Mouse (Mus musculus): ENCODE results near the gene Lrp5. TPM values are rescaled to one million over a fixed set of nuclear protein-coding genes. Genes with fewer than 3 reads are reported as not detected.
"Not testable (repeated sequence)": the region's sequence is repeated elsewhere in the genome, so short reads cannot be mapped to it uniquely, and the experiment has no call there.

Gene Lrp5
- polyA plus RNA-seq, 1 experiment = 33.8 TPM

DNA sequence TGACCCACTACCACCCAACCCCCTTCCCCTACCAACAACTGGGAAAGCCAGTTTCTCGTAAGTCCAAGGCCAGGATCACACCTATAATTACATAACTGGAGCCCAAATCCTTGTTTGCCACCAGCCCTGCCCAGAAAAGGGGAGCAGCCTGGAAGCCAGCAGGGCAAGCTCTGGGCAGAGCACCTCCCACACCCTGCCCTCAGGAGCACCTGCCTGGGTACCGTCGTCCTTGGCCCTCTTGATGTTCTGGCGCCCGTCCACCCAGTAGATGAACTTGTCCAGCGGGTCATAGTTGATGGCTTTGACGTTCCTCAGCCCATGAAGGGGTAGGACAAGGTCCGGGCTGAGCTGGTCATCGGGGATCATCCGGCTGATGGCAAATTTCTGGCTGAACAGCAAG lies 76.5 kb downstream of the Lrp5 start:
- H3K79me3 ChIP-seq (ENCODE audit: low read depth) = peaks cover 2% of the 10 kb centered on the region
- no peak overlapping the region for H3K4me3 ChIP-seq (ENCODE audit: insufficient read depth, poor library complexity, severe bottlenecking)
- no peak overlapping the region for H3ac ChIP-seq (ENCODE audit: control insufficient read depth, insufficient read length, low read depth)
- peaks cover 26% of the 10 kb centered on the region for H3K36me3 ChIP-seq (ENCODE audit: control insufficient read depth, insufficient read depth)
- no peaks in the 10 kb centered on the region for H3K27me3 ChIP-seq (ENCODE audit: control insufficient read depth, insufficient read depth, insufficient read length)
- H3K79me2 ChIP-seq (ENCODE audit: control insufficient read depth, insufficient read depth) = no peaks in the 10 kb centered on the region
- no peak for TF ChIP-seq CTCF (IDR thresholded peaks at IDR 0.05; ENCODE audit: control insufficient read depth, insufficient read depth, insufficient read length)
- no peak for TF ChIP-seq CEBPB (IDR thresholded peaks at IDR 0.05; ENCODE audit: low read depth)
- no peak for TF ChIP-seq MYOG (IDR thresholded peaks at IDR 0.05; ENCODE audit: control insufficient read depth, extremely low read depth, insufficient read length)
- no peak for TF ChIP-seq MYOD1 (IDR thresholded peaks at IDR 0.05; ENCODE audit: control insufficient read depth, insufficient read length, low read depth)
- TF ChIP-seq MAX (IDR thresholded peaks at IDR 0.05) = no peak
- no peak for TF ChIP-seq FOSL1 (IDR thresholded peaks at IDR 0.05; ENCODE audit: insufficient read depth, low read length, poor library complexity, severe bottlenecking)
- no peak for TF ChIP-seq USF1 (IDR thresholded peaks at IDR 0.05; ENCODE audit: low read depth)

DNA sequence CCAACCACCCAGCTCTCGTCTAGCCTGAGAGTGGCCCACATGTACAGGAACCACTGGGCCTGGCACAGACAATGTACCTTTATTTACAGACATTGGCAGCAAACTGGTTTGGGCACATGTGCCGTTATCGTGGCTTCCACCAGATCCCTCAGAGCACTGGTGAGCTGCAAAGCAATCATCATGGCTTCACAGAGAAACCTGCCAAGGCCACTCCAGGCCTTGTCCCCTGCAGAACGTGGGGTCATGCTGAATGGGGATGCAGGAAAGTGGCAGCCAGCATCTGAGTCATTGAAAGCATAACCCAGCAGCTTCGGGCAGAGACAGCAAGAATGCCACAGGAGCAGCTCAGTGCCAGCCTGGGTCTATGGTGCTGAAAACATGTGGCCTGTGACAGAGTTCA lies 92.0 kb downstream of the Lrp5 start:
- TF ChIP-seq USF1 (IDR thresholded peaks at IDR 0.05; ENCODE audit: low read depth) = no peak
- TF ChIP-seq MYOG (IDR thresholded peaks at IDR 0.05; ENCODE audit: control insufficient read depth, extremely low read depth, insufficient read length) = no peak
- TF ChIP-seq MAX (IDR thresholded peaks at IDR 0.05) = no peak
- TF ChIP-seq CEBPB (IDR thresholded peaks at IDR 0.05; ENCODE audit: low read depth) = no peak
- TF ChIP-seq CTCF (IDR thresholded peaks at IDR 0.05; ENCODE audit: control insufficient read depth, insufficient read depth, insufficient read length) = no peak
- no peak for TF ChIP-seq MYOD1 (IDR thresholded peaks at IDR 0.05; ENCODE audit: control insufficient read depth, insufficient read length, low read depth)
- no peak for TF ChIP-seq FOSL1 (IDR thresholded peaks at IDR 0.05; ENCODE audit: insufficient read depth, low read length, poor library complexity, severe bottlenecking)
- no peak overlapping the region for H3ac ChIP-seq (ENCODE audit: control insufficient read depth, insufficient read length, low read depth)
- no peaks in the 10 kb centered on the region for H3K27me3 ChIP-seq (ENCODE audit: control insufficient read depth, insufficient read depth, insufficient read length)
- no peaks in the 10 kb centered on the region for H3K79me2 ChIP-seq (ENCODE audit: control insufficient read depth, insufficient read depth)
- H3K79me3 ChIP-seq (ENCODE audit: low read depth) = no peaks in the 10 kb centered on the region
- H3K4me3 ChIP-seq (ENCODE audit: insufficient read depth, poor library complexity, severe bottlenecking) = no peak overlapping the region
- H3K36me3 ChIP-seq (ENCODE audit: control insufficient read depth, insufficient read depth) = peaks cover 42% of the 10 kb centered on the region

DNA sequence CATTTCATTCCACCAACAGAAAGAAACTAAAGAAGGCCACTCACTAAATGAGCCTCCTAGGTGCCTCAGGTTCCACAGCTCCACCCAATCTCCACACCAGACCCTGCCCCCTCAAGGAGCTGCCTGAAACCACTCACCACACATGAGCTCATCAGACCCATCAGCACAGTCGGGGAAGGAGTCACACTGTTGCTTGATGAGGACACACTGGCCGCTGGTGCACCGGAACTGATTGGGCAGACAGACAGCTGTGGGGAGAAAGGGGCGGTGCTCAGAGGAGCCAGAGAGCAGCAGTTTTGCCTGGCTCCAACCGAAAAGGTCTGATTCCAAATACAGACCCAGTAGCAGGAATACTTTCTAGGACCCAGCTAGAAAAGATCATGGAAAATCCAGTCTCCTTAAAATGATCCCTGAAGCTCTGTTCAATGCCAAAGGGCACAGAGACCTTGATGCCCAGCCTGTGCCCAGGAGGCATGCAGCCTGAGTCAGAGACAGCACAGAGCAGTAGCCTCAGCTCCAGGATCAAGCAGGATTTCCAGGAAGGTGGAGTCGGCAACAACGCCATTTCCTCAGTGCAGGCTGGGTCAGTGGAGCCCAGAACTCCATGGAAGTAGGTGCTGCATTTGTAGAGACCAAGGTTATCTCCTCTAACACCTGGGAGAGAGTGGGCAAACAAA lies 92.8 kb downstream of the Lrp5 start:
- H3K36me3 ChIP-seq (ENCODE audit: control insufficient read depth, insufficient read depth) = peaks cover 34% of the 10 kb centered on the region

DNA sequence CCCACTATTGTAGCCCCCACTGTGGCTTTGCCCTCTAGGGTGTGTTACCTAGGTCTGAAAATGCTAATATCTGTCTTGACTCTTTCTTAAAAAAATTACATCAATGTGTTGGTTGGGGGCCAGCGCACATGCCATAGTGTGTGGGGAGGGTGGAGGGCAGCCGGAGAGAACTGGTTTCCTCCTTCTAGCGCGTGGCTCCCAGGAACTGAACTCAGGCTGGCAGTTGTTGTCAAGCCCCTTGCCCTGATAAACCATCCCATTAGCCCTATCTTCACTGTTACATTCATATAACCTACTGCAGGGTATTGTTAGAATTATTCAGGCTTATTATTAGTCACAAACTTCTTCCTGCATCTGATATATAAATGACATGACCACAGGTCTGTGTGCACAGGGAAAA lies 96.4 kb downstream of the Lrp5 start:
- Histone ChIP-seq H3K36me3 (ENCODE audit: control insufficient read depth, insufficient read depth) (peaks cover 33% of the 10 kb centered on the region), H3ac (ENCODE audit: control insufficient read depth, insufficient read length, low read depth) (no peak overlapping the region), H3K79me3 (ENCODE audit: low read depth) (no peaks in the 10 kb centered on the region), H3K4me3 (ENCODE audit: insufficient read depth, poor library complexity, severe bottlenecking) (no peak overlapping the region), H3K79me2 (ENCODE audit: control insufficient read depth, insufficient read depth) (no peaks in the 10 kb centered on the region), H3K27me3 (ENCODE audit: control insufficient read depth, insufficient read depth, insufficient read length) (no peaks in the 10 kb centered on the region)
- TF ChIP-seq FOSL1 (IDR thresholded peaks at IDR 0.05; ENCODE audit: insufficient read depth, low read length, poor library complexity, severe bottlenecking) = no peak
- no peak for TF ChIP-seq CTCF (IDR thresholded peaks at IDR 0.05; ENCODE audit: control insufficient read depth, insufficient read depth, insufficient read length)
- TF ChIP-seq USF1 (IDR thresholded peaks at IDR 0.05; ENCODE audit: low read depth) = no peak
- TF ChIP-seq MYOD1 (IDR thresholded peaks at IDR 0.05; ENCODE audit: control insufficient read depth, insufficient read length, low read depth) = no peak
- TF ChIP-seq MYOG (IDR thresholded peaks at IDR 0.05; ENCODE audit: control insufficient read depth, extremely low read depth, insufficient read length) = no peak
- TF ChIP-seq MAX (IDR thresholded peaks at IDR 0.05) = no peak
- no peak for TF ChIP-seq CEBPB (IDR thresholded peaks at IDR 0.05; ENCODE audit: low read depth)

More for the DNA sequence above, 92.8 kb downstream of the Lrp5 start:
- Histone ChIP-seq H3K4me3 (ENCODE audit: insufficient read depth, poor library complexity, severe bottlenecking) (no peak overlapping the region), H3K27me3 (ENCODE audit: control insufficient read depth, insufficient read depth, insufficient read length) (no peaks in the 10 kb centered on the region), H3K79me2 (ENCODE audit: control insufficient read depth, insufficient read depth) (no peaks in the 10 kb centered on the region), H3ac (ENCODE audit: control insufficient read depth, insufficient read length, low read depth) (no peak overlapping the region), H3K79me3 (ENCODE audit: low read depth) (no peaks in the 10 kb centered on the region)
- no peak for TF ChIP-seq MAX (IDR thresholded peaks at IDR 0.05)
- no peak for TF ChIP-seq USF1 (IDR thresholded peaks at IDR 0.05; ENCODE audit: low read depth)
- TF ChIP-seq MYOG (IDR thresholded peaks at IDR 0.05; ENCODE audit: control insufficient read depth, extremely low read depth, insufficient read length) = no peak
- TF ChIP-seq CTCF (IDR thresholded peaks at IDR 0.05; ENCODE audit: control insufficient read depth, insufficient read depth, insufficient read length) = no peak
- no peak for TF ChIP-seq MYOD1 (IDR thresholded peaks at IDR 0.05; ENCODE audit: control insufficient read depth, insufficient read length, low read depth)
- no peak for TF ChIP-seq FOSL1 (IDR thresholded peaks at IDR 0.05; ENCODE audit: insufficient read depth, low read length, poor library complexity, severe bottlenecking)
- no peak for TF ChIP-seq CEBPB (IDR thresholded peaks at IDR 0.05; ENCODE audit: low read depth)

DNA sequence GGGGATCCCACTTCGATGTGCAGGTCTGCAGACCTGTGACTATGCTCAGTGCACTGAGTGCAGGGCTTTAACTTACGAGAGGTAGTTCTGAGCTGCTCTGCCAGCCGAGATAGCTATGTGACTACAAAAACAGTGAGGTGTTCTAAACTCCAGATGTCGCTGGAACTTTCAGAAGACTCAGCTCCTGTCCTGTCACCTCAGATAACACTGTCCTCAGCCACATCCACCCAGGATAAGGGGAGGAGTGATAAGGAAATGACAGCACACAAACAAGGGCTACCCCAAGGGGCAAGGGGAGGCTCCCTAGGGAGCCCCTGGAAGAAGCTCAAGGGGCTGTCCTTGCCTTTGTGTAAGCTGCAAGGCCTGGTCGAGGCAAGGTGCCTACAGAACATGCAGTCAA lies 96.8 kb downstream of the Lrp5 start:
- no peaks in the 10 kb centered on the region for H3K79me3 ChIP-seq (ENCODE audit: low read depth)
- no peak for TF ChIP-seq CTCF (IDR thresholded peaks at IDR 0.05; ENCODE audit: control insufficient read depth, insufficient read depth, insufficient read length)
- no peak for TF ChIP-seq FOSL1 (IDR thresholded peaks at IDR 0.05; ENCODE audit: insufficient read depth, low read length, poor library complexity, severe bottlenecking)
- no peak for TF ChIP-seq MYOD1 (IDR thresholded peaks at IDR 0.05; ENCODE audit: control insufficient read depth, insufficient read length, low read depth)
- no peak for TF ChIP-seq MAX (IDR thresholded peaks at IDR 0.05)
- no peak for TF ChIP-seq MYOG (IDR thresholded peaks at IDR 0.05; ENCODE audit: control insufficient read depth, extremely low read depth, insufficient read length)
- TF ChIP-seq USF1 (IDR thresholded peaks at IDR 0.05; ENCODE audit: low read depth) = no peak
- no peak for TF ChIP-seq CEBPB (IDR thresholded peaks at IDR 0.05; ENCODE audit: low read depth)
- H3K27me3 ChIP-seq (ENCODE audit: control insufficient read depth, insufficient read depth, insufficient read length) = no peaks in the 10 kb centered on the region
- H3K79me2 ChIP-seq (ENCODE audit: control insufficient read depth, insufficient read depth) = no peaks in the 10 kb centered on the region
- no peak overlapping the region for H3ac ChIP-seq (ENCODE audit: control insufficient read depth, insufficient read length, low read depth)
- H3K36me3 ChIP-seq (ENCODE audit: control insufficient read depth, insufficient read depth) = peaks cover 33% of the 10 kb centered on the region
- H3K4me3 ChIP-seq (ENCODE audit: insufficient read depth, poor library complexity, severe bottlenecking) = no peak overlapping the region

DNA sequence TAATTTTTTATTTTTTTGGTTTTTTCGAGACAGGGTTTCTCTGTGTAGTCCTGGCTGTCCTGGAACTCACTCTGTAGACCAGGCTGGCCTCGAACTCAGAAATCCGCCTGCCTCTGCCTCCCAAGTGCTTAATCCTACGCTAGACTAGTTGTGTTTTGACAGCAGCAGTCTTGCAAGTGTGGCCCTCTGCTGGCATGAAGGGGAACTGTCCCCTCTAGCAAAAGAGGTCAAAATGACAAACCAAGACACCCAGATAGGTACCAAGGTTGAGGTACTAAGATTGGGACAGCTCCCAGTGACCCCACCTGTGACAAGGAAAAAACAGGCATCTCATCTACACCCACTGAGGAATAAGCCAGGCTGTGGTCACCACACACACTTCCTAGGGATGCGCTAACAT lies 98.6 kb downstream of the Lrp5 start:
- H3K36me3 ChIP-seq (ENCODE audit: control insufficient read depth, insufficient read depth) = peaks cover 22% of the 10 kb centered on the region

More for the DNA sequence above, 98.6 kb downstream of the Lrp5 start:
- not testable (repeated sequence) for H3ac ChIP-seq (ENCODE audit: control insufficient read depth, insufficient read length, low read depth); H3K27me3 ChIP-seq (ENCODE audit: control insufficient read depth, insufficient read depth, insufficient read length); H3K4me3 ChIP-seq (ENCODE audit: insufficient read depth, poor library complexity, severe bottlenecking); H3K79me2 ChIP-seq (ENCODE audit: control insufficient read depth, insufficient read depth); H3K79me3 ChIP-seq (ENCODE audit: low read depth)
